Comparison of ENCODE assay signal across 11 mouse cellular contexts in genomic region chr10:8682341-8682740, GRCm38 (mm10).
DNase-seq lines count a peak whose midpoint lies in the region; ATAC-seq and TF ChIP-seq lines count a peak whose summit lies in the region.
"Had no signal": no experiment of that assay in that cellular context is flagged by ENCODE, and none has a peak within 500 bp of the region (broad histone marks: within the 10 kb centered on the region; RNA-seq: fewer than 3 reads in every experiment).

No protein-coding gene starts in this region.

- DNase-seq in heart, adult 11 months = peak; percentile 74
- no peak for DNase-seq in heart, postnatal 25 days (ENCODE audit: low spot score)
- no peak for DNase-seq in left cerebral cortex, adult 2 months (ENCODE audit: extremely low spot score in 1 of 2, low spot score in 2 of 2)
- DNase-seq in left cerebral cortex, adult 11 months (ENCODE audit: low spot score) = no peak
- DNase-seq in midbrain, postnatal 0 days (ENCODE audit: low spot score) = peak; percentile 15
- no peak for DNase-seq in midbrain, embryonic 14.5 days
- DNase-seq in brain, adult 2 months (ENCODE audit: low read depth, low spot score) = peak; percentile 17
- DNase-seq in liver, postnatal 0 days = no peak

- WGBS in midbrain, postnatal 0 days = 75% methylated on average over 6 of the region's 6 CpGs
- 82% methylated on average over 6 of the region's 6 CpGs for WGBS in midbrain, embryonic 14.5 days
- WGBS in liver, postnatal 0 days (ENCODE audit: insufficient replicate concordance) = 72% methylated on average over 6 of the region's 6 CpGs

- intact Hi-C loops in heart, postnatal 25 days (cut with DNase I) = loop anchor here (5.0 kb wide), 2 partner anchors 35 to 360 kb away; no protein-coding TSS in a partner anchor
- intact Hi-C loops in left cerebral cortex, adult 2 months (cut with DNase I) = loop anchor here (10.0 kb wide), 2 partner anchors 358 to 438 kb away; no protein-coding TSS in a partner anchor

- no peaks in the 10 kb centered on the region for H3K27me3 ChIP-seq in midbrain, postnatal 0 days (ENCODE audit: insufficient read depth, low read length)
- H3K27me3 ChIP-seq in midbrain, embryonic 14.5 days (ENCODE audit: control insufficient read depth, insufficient read depth, low read length) = no peaks in the 10 kb centered on the region
- H3K27me3 ChIP-seq in liver, postnatal 0 days (ENCODE audit: insufficient read depth, low read length) = no peaks in the 10 kb centered on the region
- H3K27me3 ChIP-seq: midbrain, embryonic 12.5 days had no signal

- H3K4me3 ChIP-seq in left cerebral cortex, adult 2 months = no peak overlapping the region
- no peak overlapping the region for H3K4me3 ChIP-seq in midbrain, postnatal 0 days (ENCODE audit: low read depth, low read length)
- no peak overlapping the region for H3K4me3 ChIP-seq in midbrain, embryonic 14.5 days (replicated peaks; ENCODE audit: low read depth, low read length)
- H3K4me3 ChIP-seq in liver, postnatal 0 days (ENCODE audit: low read depth, low read length) = no peak overlapping the region
- H3K4me3 ChIP-seq: midbrain, embryonic 12.5 days had no signal

- H3K9ac ChIP-seq in midbrain, postnatal 0 days (replicated peaks; ENCODE audit: low read length, poor library complexity, severe bottlenecking) = no peak overlapping the region
- no peak overlapping the region for H3K9ac ChIP-seq in midbrain, embryonic 14.5 days (replicated peaks; ENCODE audit: low read length)
- H3K9ac ChIP-seq in liver, postnatal 0 days (replicated peaks) = no peak overlapping the region
- H3K9ac ChIP-seq: hindbrain, embryonic 14.5 days; midbrain, embryonic 12.5 days had no signal

- TF ChIP-seq EP300 in liver, postnatal 0 days (IDR thresholded peaks at IDR 0.05; ENCODE audit: low read depth) = no peak

- H3K36me3 ChIP-seq in midbrain, postnatal 0 days (ENCODE audit: insufficient read depth, low read length) = no peaks in the 10 kb centered on the region
- no peaks in the 10 kb centered on the region for H3K36me3 ChIP-seq in midbrain, embryonic 14.5 days (ENCODE audit: control insufficient read depth, insufficient read depth, low read length)
- no peaks in the 10 kb centered on the region for H3K36me3 ChIP-seq in liver, postnatal 0 days (replicated peaks; ENCODE audit: insufficient read depth, low read length)
- H3K36me3 ChIP-seq: midbrain, embryonic 12.5 days had no signal

- TF ChIP-seq CTCF in left cerebral cortex, adult 2 months (IDR thresholded peaks at IDR 0.05) = peak; percentile 5
- 0 out of 2 replicates have a peak, but pooled peaks have one; percentile 24 for TF ChIP-seq CTCF in midbrain, postnatal 0 days (IDR thresholded peaks at IDR 0.05)
- no peak for TF ChIP-seq CTCF in liver, postnatal 0 days (IDR thresholded peaks at IDR 0.05; ENCODE audit: low read depth)

- H3K27ac ChIP-seq in left cerebral cortex, adult 2 months = no peak overlapping the region
- no peak overlapping the region for H3K27ac ChIP-seq in midbrain, postnatal 0 days (ENCODE audit: low read depth, low read length)
- H3K27ac ChIP-seq in midbrain, embryonic 14.5 days (replicated peaks; ENCODE audit: low read depth, low read length) = no peak overlapping the region
- no peak overlapping the region for H3K27ac ChIP-seq in liver, postnatal 0 days (ENCODE audit: low read depth)
- H3K27ac ChIP-seq: hindbrain, embryonic 14.5 days; macrophage; midbrain, embryonic 12.5 days had no signal

- no peaks in the 10 kb centered on the region for H3K9me3 ChIP-seq in midbrain, postnatal 0 days (ENCODE audit: low read length)
- no peaks in the 10 kb centered on the region for H3K9me3 ChIP-seq in midbrain, embryonic 14.5 days (ENCODE audit: control insufficient read depth, low read length)
- no peaks in the 10 kb centered on the region; the same call in 1 of the 2 replicates for H3K9me3 ChIP-seq in liver, postnatal 0 days (ENCODE audit: low read length)
- H3K9me3 ChIP-seq: midbrain, embryonic 12.5 days had no signal

- no peak overlapping the region for H3K4me2 ChIP-seq in midbrain, postnatal 0 days (ENCODE audit: low read depth, low read length, poor library complexity, severe bottlenecking)
- H3K4me2 ChIP-seq in midbrain, embryonic 14.5 days (ENCODE audit: low read length) = no peak overlapping the region
- H3K4me2 ChIP-seq in liver, postnatal 0 days (ENCODE audit: low read depth, low read length) = no peak overlapping the region
- H3K4me2 ChIP-seq: hindbrain, embryonic 14.5 days; midbrain, embryonic 12.5 days had no signal

- ATAC-seq in midbrain, postnatal 0 days (ENCODE audit: low FRiP score) = no peak
- no peak for ATAC-seq in midbrain, embryonic 14.5 days (ENCODE audit: low FRiP score, low TSS enrichment)
- ATAC-seq in liver, postnatal 0 days = no peak

- H3K4me1 ChIP-seq in midbrain, postnatal 0 days (ENCODE audit: insufficient read depth, low read length) = no peaks in the 10 kb centered on the region
- H3K4me1 ChIP-seq in midbrain, embryonic 14.5 days (ENCODE audit: control insufficient read depth, insufficient read depth, low read length) = no peaks in the 10 kb centered on the region
- H3K4me1 ChIP-seq in liver, postnatal 0 days (ENCODE audit: insufficient read depth) = no peaks in the 10 kb centered on the region
- H3K4me1 ChIP-seq: midbrain, embryonic 12.5 days had no signal

Comparison
In these comparisons a context has a peak if more than half of its experiments do, and no peak if none do; other contexts are left out.
1. DNase-seq: peak in heart, adult 11 months (single experiment), midbrain, postnatal 0 days (single experiment) and brain, adult 2 months (single experiment); none in heart, postnatal 25 days (single experiment), left cerebral cortex, adult 2 months (0 of 2), left cerebral cortex, adult 11 months (single experiment), midbrain, embryonic 14.5 days (single experiment) and liver, postnatal 0 days (single experiment).